Mouse (Mus musculus) olfactory bulb, adult 2 months (tissue): ENCODE results near the gene Oma1. TPM values are rescaled to one million over a fixed set of nuclear protein-coding genes. Genes with fewer than 3 reads are reported as not detected.

Source experiments
- H3K27ac ChIP-seq: fragments of 200-500 bp; 2 replicates; pipeline ENCODE4 v1.5.1; 2012; ENCODE audit warnings: low read depth, low read length; ENCODE audit not compliant: insufficient read depth
- H3K4me1 ChIP-seq: fragments of 200-500 bp; 2 replicates; pipeline ENCODE4 v1.6.1; 2012; ENCODE audit warnings: low read length; ENCODE audit not compliant: control insufficient read depth, insufficient read depth
- H3K4me3 ChIP-seq: fragments of 200-500 bp; 2 replicates; pipeline ENCODE4 v1.5.1; 2012; ENCODE audit warnings: mild to moderate bottlenecking, low read depth, low read length, moderate library complexity; ENCODE audit not compliant: insufficient read depth
- CTCF ChIP-seq: fragments of 200-500 bp; IDR thresholded peaks from 2 replicates; pipeline ENCODE4 v1.5.1; 2012; ENCODE audit warnings: low read depth, mild to moderate bottlenecking, low read length, moderate library complexity; ENCODE audit not compliant: insufficient read depth
- POLR2A ChIP-seq: fragments of 200-500 bp; IDR thresholded peaks from 2 replicates; pipeline ENCODE4 v1.6.1; 2012; ENCODE audit warnings: mild to moderate bottlenecking, low read depth, low read length, moderate library complexity; ENCODE audit not compliant: insufficient read depth
- WGBS: fragments of 180-500 bp; shearing (Covaris S2); methylation state at CpG from one replicate; pipeline ENCODE4 v1.1.7; 2018; 5-methylcytosine and 5-hydroxymethylcytosine counted together
- polyA plus RNA-seq: library from polyadenylated mRNA; stranded (reverse); fragments of >200 nt; gene quantifications from 2 replicates; pipeline ENCODE4 v1.2.4, GENCODE M21; 2012; ENCODE audit warnings: low replicate concordance; ENCODE audit not compliant: missing spikeins, insufficient read depth, insufficient read length

The Oma1 gene
- polyA plus RNA-seq, 1 experiment = not detected

GRCm38 (mm10) chr4:103346849-103347248, 33.2 kb downstream of the Oma1 start:
- H3K4me1 ChIP-seq = no peaks in the 10 kb centered on the region
- H3K27ac ChIP-seq = no peak overlapping the region
- no peak overlapping the region for H3K4me3 ChIP-seq
- WGBS = 40% methylated on average over 5 of the region's 5 CpGs
- no peak for TF ChIP-seq CTCF
- no peak for TF ChIP-seq POLR2A

- Histone ChIP-seq H3K4me3 (no peak overlapping the region), H3K27ac (no peak overlapping the region), H3K4me1 (no peaks in the 10 kb centered on the region)
- 93% methylated on average over 4 of the region's 4 CpGs for WGBS
- no peak for TF ChIP-seq CTCF
- TF ChIP-seq POLR2A = no peak
Observed at GRCm38 (mm10) chr4:103349219-103349618, 35.6 kb downstream of the Oma1 start.

GRCm38 (mm10) chr4:103352926-103353325, 39.3 kb downstream of the Oma1 start:
- H3K4me3 ChIP-seq = no peak overlapping the region
- no peaks in the 10 kb centered on the region for H3K4me1 ChIP-seq
- TF ChIP-seq POLR2A = no peak
- 68% methylated on average over 5 of the region's 5 CpGs for WGBS
- no peak overlapping the region for H3K27ac ChIP-seq

GRCm38 (mm10) chr4:103357457-103357856, 43.8 kb downstream of the Oma1 start:
- H3K4me3 ChIP-seq = no peak overlapping the region
- WGBS = 91% methylated on average over 3 of the region's 3 CpGs
- no peak overlapping the region for H3K27ac ChIP-seq
- TF ChIP-seq CTCF = no peak
- no peak for TF ChIP-seq POLR2A
- H3K4me1 ChIP-seq = no peaks in the 10 kb centered on the region

- Histone ChIP-seq H3K4me1 (no peaks in the 10 kb centered on the region), H3K27ac (no peak overlapping the region), H3K4me3 (no peak overlapping the region)
- WGBS = 94% methylated on average over 9 of the region's 9 CpGs
- TF ChIP-seq CTCF (no peak), POLR2A (no peak)
Observed at GRCm38 (mm10) chr4:103358941-103359448, 45.4 kb downstream of the Oma1 start.

- TF ChIP-seq POLR2A (no peak), CTCF (no peak)
- 94% methylated on average over 5 of the region's 5 CpGs for WGBS
- H3K4me1 ChIP-seq = no peaks in the 10 kb centered on the region
- no peak overlapping the region for H3K4me3 ChIP-seq
- H3K27ac ChIP-seq = no peak overlapping the region
Observed at GRCm38 (mm10) chr4:103382171-103382570, 68.6 kb downstream of the Oma1 start.

- no peak overlapping the region for H3K4me3 ChIP-seq
- no peak for TF ChIP-seq POLR2A
- TF ChIP-seq CTCF = no peak
- no peak overlapping the region for H3K27ac ChIP-seq
- WGBS = 72% methylated on average over 4 of the region's 4 CpGs
- H3K4me1 ChIP-seq = no peaks in the 10 kb centered on the region
Observed at GRCm38 (mm10) chr4:103385031-103385430, 71.4 kb downstream of the Oma1 start.

- no peaks in the 10 kb centered on the region for H3K4me1 ChIP-seq
- WGBS = 97% methylated on average over 4 of the region's 4 CpGs
- H3K27ac ChIP-seq = no peak overlapping the region
- no peak overlapping the region for H3K4me3 ChIP-seq
- TF ChIP-seq CTCF (no peak), POLR2A (no peak)
Observed at GRCm38 (mm10) chr4:103385835-103386787, 72.5 kb downstream of the Oma1 start.

GRCm38 (mm10) chr4:103387292-103387691, 73.7 kb downstream of the Oma1 start:
- Histone ChIP-seq H3K4me1 (no peaks in the 10 kb centered on the region), H3K4me3 (no peak overlapping the region), H3K27ac (no peak overlapping the region)
- TF ChIP-seq POLR2A (no peak), CTCF (no peak)
- 52% methylated on average over 3 of the region's 3 CpGs for WGBS
